Mouse (Mus musculus) ES-Bruce4 (cell line): ENCODE results near the gene Usp10.

Source experiments
- CTCF ChIP-seq: IDR thresholded peaks from one replicate; pipeline ENCODE4 v1.8.1; 2011; ENCODE audit warnings: low read depth, low read length
- EP300 ChIP-seq: IDR thresholded peaks from 2 replicates; pipeline ENCODE4 v1.6.1; 2011; ENCODE audit warnings: low read depth, low read length; ENCODE audit not compliant: insufficient read depth
- POLR2A ChIP-seq: IDR thresholded peaks from one replicate; pipeline ENCODE4 v1.8.1; 2011; ENCODE audit warnings: low read length; ENCODE audit not compliant: insufficient read depth

DNA sequence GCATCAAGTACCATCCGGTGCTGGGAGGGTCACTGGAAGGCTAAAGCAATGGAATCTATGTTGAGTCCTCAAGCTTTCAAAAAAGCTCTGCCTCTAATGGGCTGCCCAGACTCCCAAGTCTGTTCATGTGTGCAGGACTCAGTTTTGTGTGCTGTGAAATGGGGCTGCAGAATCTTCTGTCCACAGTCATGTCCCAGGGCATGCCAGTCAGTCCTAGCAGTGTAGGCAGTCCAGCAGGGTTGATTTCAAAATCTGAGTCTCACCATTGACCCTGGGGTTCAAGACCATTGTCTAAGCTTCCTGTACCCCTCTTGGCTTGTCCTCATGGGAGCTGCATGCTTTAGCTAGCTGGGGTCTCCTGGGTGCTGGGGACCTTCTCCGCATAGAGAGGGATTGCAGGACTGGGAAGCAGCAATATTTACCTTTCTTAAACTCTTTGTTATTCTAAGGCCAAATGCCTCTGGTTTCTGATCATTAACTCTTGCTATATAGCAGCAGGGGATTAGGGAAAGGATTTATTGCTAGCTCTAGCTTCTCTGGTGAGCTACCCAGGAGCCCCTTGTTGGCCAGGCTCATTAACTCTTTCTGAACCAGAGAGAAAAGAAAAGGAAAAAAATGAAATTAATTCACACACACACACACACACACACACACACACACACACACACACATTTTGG, 94.7 kb downstream of the Usp10 start:
- TF ChIP-seq POLR2A (no peak), CTCF (no peak), EP300 (no peak)
